Mouse (Mus musculus) ovary, postnatal 10 days (tissue): ENCODE results near the gene Gm20388.

Experiments used
- DNase-seq: peaks from one replicate; pipeline ENCODE4 v3.0.0; 2022; ENCODE audit warnings: low spot score

The Gm20388 gene

GRCm38 (mm10) chr8:120204736-120205360 is 294.2 kb downstream of the Gm20388 start:
- no peak for DNase-seq

- DNase-seq: no peak
These were observed 295.3 kb downstream of the Gm20388 start for GRCm38 (mm10) chr8:120205916-120206315.

DNA sequence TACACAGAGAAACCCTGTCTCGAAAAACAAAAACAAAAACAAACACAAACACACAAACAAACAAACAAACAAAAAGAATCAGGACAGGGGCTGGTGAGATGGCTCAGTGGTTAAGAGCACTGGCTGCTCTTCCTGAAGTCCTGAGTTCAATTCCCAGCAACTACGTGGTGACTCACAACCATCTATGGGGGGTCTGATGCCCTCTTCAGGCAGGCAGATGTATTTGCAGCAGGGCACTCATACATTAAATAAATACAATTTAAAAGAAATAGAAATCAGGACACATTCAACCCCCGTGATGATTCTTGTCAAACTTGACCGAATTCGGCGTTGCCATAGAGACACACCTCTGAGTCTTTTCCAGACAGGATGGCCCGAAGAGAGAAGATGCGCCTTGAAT is 296.7 kb downstream of the Gm20388 start:
- DNase-seq: no peak

DNA sequence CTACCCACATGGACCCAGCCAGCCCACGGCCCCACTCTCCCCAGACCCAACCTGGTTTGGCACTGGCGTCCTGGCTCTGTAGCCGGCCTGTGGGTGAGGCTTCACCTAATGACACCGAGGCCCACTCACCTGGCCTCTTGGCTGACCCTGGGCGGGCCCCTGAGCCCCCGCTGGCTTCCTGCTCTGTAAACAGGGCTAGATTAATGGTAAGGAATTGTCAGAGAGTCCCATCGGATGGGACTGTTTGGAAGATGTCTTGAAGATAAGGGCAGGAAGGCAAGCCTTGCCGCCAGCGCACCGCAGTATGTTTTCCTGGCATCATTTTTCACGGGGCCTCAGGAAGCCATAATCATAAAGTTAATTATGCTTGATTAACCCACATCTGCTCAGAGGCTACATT is 297.5 kb downstream of the Gm20388 start:
- no peak for DNase-seq

DNA sequence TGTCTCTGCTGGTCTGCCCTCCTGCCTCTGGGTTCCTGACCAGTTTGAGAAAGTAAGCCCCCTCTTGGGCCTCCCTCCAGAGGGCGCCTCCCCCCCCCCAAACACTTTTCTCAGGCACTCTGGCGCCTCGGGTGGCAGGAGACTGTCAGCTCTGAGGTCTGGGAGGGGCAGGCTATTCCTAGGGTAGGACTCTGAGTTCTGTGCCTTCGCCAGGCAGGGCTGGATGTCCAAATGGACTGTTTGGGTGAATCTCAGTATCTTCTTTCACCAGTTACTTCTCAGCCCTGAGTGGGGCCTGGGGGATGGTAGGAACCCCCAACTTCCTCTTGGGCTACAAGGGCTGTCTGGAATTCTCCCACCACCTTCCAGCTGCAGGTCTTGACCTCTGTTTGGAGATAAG is 300.7 kb downstream of the Gm20388 start:
- DNase-seq: no peak

DNA sequence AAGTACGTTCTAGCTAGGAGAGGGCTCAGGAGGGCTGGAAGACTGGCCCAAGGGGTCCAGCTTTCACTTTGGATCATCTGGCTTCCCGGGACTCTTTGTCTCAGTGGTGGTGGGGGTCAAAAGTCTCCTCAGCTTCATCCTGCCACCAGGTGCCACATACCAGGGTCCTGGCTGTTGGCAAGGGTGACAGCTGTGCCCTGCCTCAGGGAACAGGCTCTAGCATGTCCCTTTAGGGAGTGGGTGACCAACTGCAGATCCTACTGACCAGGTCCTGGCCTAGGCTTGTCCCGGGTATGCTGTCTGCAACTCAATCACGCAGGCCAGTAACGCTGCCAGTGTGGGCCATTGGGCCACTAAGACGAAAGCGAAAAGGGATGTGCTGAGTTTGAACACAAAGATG is 302.0 kb downstream of the Gm20388 start:
- no peak for DNase-seq

DNA sequence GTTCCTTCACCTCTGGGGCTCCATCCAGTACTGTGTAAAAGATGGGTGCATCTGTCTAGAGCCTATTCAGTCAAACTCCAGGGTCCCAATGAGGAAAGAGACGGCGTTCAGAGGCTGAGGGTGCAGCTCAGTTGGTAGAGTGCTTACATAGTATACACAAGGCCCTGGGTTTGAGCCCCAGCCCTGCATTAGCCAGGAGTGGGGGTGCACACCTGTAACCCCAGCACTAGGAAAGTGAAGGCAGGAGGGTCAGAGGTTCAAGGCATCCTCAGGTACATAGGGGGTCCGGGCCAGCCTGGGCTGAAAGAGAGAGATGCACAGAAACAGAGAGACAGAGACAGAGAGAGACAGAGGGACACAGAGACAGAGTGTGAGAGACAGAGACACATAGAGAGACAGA is 302.6 kb downstream of the Gm20388 start:
- DNase-seq: no peak

GRCm38 (mm10) chr8:120213939-120214338 is 303.3 kb downstream of the Gm20388 start:
- DNase-seq: no peak

- DNase-seq: no peak
These were observed 304.9 kb downstream of the Gm20388 start for GRCm38 (mm10) chr8:120215416-120216141.

GRCm38 (mm10) chr8:120216855-120217830 is 306.5 kb downstream of the Gm20388 start:
- no peak for DNase-seq

GRCm38 (mm10) chr8:120222548-120222947 is 311.9 kb downstream of the Gm20388 start:
- DNase-seq: no peak

DNA sequence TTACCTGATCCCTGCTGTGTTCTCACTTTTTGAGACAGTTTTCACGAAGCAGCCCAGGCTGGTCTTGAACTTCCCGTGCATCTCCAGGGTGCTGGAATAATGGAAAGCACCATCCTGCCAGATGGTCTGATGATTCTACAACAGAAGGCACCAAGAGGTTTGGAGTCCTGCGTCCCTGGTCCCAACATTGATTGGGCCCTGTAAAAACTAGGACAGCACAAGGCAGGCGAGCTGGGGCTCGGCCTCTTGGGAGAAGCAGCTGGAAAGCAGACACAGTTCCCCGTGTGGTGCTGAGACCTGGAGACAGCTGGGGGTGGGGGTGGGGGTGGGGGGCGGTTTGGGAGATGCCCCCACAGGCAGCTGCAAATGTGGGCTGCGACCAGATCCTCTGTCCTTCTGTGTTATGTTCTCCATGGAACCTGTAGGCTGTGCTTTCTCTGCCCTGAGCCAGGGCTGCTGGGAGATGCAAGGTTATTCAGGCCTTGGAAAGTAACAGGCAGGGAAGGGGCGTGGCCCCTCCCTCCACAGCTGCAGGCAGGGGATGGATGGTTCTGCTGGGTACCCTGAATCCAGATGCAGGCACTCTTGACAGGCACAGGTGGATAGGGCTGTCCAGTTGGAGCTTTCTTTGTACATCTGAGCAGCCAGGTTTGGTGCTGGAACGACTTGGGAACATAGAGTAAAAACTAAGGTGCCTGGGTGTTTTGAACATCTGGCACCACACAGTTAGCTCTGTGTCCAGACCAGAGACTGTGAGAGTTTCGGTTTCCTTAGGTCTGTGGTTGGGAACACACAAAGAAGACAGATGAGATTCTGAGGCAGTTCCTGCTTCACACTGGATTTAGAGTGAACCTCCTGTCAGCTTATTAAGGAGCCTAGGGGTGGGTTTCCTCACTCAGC is 314.1 kb downstream of the Gm20388 start:
- DNase-seq: no peak

DNA sequence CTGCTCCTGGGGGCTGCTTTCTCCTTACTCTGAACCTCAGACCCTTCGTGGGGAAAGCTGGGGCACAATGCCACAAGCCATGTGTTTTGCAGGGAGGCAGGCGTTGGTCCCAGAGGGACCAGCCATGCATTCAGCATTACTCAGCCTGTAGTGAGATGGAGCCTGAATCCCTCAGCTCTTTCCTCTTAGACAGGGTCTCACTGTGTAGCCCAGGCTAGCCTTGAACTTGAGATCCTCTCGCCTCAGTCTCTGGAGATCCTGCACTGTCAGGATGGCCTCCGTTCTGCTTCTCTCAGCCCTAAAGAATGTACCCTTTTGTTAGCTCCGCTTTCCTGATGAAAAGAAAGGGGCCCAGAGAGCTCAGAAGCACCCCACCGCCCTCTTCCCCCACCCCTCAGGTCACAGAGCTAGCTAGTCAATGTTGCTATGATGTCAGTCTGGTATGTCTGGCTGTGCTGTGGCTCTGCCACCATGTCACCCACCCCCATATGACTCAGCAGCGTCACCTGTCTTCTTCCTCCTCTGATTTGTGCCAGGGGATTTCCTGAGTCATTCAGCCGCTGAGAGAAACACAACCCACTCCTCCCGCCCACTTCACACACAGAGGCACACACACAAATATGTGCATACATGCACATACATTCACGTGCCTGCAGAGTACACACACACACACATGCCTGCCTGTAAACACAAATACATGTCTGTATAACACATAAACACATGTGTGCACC is 314.9 kb downstream of the Gm20388 start:
- DNase-seq: no peak

DNA sequence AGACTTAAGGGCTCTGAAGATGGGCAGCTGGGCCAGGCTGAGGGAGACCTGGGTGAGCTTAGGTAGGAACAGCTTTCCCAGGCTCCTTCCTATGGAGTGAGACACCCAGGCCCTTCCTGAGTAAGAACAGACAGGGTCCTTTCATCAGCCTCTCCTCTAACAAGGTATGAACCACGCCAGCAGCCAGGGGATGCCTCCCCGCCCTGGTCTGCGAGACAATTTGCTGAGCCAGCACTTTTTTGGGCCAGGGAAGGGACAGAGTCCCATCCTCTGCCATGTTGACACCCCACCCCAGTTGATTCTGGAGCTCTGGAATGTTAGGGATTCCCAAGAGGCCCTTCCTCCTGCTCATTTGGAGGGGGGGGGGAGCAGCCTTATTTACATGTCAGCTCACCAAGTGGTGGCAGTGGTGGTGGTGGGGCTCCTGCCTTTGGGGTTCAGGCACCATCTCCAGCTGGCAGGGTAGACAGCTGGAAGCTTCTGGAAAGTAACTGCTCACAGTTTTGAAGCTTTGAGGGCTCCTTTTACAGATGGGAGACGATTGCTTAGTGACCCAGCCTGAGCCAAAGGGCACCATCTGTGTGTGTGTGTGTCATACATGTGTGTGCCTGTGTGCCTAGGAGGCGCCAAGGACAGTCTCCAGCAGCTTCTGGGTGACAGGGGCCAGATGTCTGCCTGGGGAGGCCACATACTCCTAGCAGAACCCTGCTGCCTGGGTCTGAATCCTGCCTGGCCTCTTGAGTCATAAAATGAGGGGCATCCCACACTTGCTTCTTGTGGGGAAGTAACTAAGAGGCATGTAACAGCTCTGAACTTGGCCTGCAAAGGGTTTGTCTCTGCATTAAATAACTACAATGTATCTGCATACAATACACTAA is 316.3 kb downstream of the Gm20388 start:
- no peak for DNase-seq

GRCm38 (mm10) chr8:120227578-120227876 is 316.9 kb downstream of the Gm20388 start:
- no peak for DNase-seq

GRCm38 (mm10) chr8:120227891-120228591 is 317.4 kb downstream of the Gm20388 start, which contains the start of gene Gse1:
Gene Gse1 (plus strand): TSS chr8:120228456.
- DNase-seq: no peak

DNA sequence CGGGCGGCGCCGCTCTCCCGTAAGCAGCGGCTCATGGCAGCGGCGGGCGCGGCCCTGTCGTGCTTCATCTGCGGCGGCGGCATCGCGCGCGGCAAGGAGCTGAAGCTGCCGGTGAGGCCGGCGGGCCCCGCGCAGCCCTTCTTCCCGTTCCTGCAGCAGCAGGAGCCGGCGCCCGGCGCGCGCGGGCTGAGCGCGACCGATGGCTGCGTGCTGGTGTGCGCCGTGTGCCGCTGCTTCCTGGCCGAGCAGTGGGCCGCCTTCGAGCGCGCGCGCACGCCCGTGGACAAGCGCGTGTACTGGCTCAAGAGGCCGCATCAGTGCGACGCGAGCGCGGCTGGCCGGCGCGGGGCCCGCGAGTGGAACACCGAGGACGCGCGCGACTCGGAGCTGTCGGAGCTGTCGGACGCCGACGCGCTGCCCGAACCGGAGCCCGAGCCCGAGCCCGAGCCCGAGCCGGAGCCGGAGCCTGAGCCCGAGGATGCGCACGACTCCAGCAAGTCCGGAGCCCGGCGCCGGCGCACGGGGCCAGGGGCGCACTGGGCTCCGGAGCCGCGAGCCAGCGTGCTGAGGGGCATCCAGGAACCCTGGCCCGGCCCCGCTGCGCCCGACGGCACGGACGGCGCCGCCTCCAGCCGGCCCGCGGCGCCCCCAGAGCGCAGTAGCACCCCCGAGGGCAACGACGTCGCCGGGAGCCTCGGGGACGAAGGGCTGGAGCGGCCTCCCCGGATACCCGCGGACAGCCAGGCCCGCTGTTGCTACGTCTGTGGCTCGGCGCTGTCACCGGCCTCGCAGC is 318.3 kb downstream of the Gm20388 start:
- DNase-seq: no peak

DNA sequence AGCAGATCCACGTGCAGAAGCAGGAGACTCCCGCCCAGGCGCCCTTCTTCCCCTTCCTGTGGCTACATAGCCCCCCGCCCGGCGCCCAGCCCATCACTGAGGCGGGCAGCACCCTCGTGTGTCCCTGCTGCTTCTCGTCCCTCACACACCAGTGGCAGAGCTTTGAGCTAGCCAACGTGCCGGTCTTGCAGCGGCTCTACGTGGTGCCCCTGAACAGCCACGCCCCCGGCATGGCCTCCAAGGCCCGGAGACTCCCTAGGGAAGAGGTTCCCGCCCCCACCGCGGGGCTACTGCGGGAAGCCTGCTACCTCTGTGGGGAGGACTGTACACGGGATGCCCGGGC is 318.9 kb downstream of the Gm20388 start:
- DNase-seq: no peak

- no peak for DNase-seq
These were observed 319.4 kb downstream of the Gm20388 start for GRCm38 (mm10) chr8:120230081-120230480.
